Mouse (Mus musculus): Measurements from ENCODE around the gene Commd8.
"Not testable (repeated sequence)": the region's sequence is repeated elsewhere in the genome, so short reads cannot be mapped to it uniquely, and the experiment has no call there.

Commd8 gene

GRCm38 (mm10) chr5:72168285-72168621 is 264 bp upstream of the Commd8 start:
- no peak for DNase-seq (ENCODE audit: extremely low spot score, low spot score)

GRCm38 (mm10) chr5:72164386-72164785 is 3.6 kb downstream of the Commd8 start:
- DNase-seq (ENCODE audit: extremely low spot score, low spot score): no peak

- no peak for DNase-seq (ENCODE audit: extremely low spot score, low spot score)
These were observed 5.1 kb downstream of the Commd8 start for GRCm38 (mm10) chr5:72162855-72163254.

- no peak for DNase-seq (ENCODE audit: extremely low spot score, low spot score)
These were observed 7.1 kb downstream of the Commd8 start for GRCm38 (mm10) chr5:72160781-72161485.

- DNase-seq (ENCODE audit: extremely low spot score, low spot score): no peak
These were observed 8.5 kb downstream of the Commd8 start for GRCm38 (mm10) chr5:72159537-72159936.

- DNase-seq (ENCODE audit: extremely low spot score, low spot score): no peak
These were observed 9.3 kb downstream of the Commd8 start for GRCm38 (mm10) chr5:72158667-72159066.

- no peak for DNase-seq (ENCODE audit: extremely low spot score, low spot score)
These were observed 11.4 kb downstream of the Commd8 start for GRCm38 (mm10) chr5:72156598-72156997.

GRCm38 (mm10) chr5:72155686-72156085 is 12.3 kb downstream of the Commd8 start:
- DNase-seq (ENCODE audit: extremely low spot score, low spot score): not testable (repeated sequence)

GRCm38 (mm10) chr5:72150870-72151269 is 17.1 kb downstream of the Commd8 start:
- DNase-seq (ENCODE audit: extremely low spot score, low spot score): no peak

GRCm38 (mm10) chr5:72148679-72149078 is 19.3 kb downstream of the Commd8 start:
- DNase-seq (ENCODE audit: extremely low spot score, low spot score): no peak

GRCm38 (mm10) chr5:72139619-72140018 is 28.4 kb downstream of the Commd8 start:
- no peak for DNase-seq (ENCODE audit: extremely low spot score, low spot score)

- DNase-seq (ENCODE audit: extremely low spot score, low spot score): no peak
These were observed 29.7 kb downstream of the Commd8 start for GRCm38 (mm10) chr5:72138256-72138655.

- no peak for DNase-seq (ENCODE audit: extremely low spot score, low spot score)
These were observed 34.1 kb downstream of the Commd8 start for GRCm38 (mm10) chr5:72133906-72134305.

- DNase-seq (ENCODE audit: extremely low spot score, low spot score): no peak
These were observed 41.3 kb downstream of the Commd8 start for GRCm38 (mm10) chr5:72126681-72127080.

GRCm38 (mm10) chr5:72122414-72123037 is 45.5 kb downstream of the Commd8 start:
- DNase-seq (ENCODE audit: extremely low spot score, low spot score): no peak

Data from neural tube, embryonic 10.5 days (tissue).